ENCODE assay signal across 7 mouse cellular contexts in genomic region chr17:65325249-65325648, GRCm38 (mm10).
A peak's percentile ranks its signal among the peaks of the same experiment; 100 is the strongest.
DNase-seq lines count a peak whose midpoint lies in the region; ATAC-seq and TF ChIP-seq lines count a peak whose summit lies in the region.

No protein-coding gene starts in this region.

- no peak overlapping the region for H3K4me3 ChIP-seq in liver, adult 2 months (ENCODE audit: insufficient read depth, low read depth, low read length)
- H3K4me3 ChIP-seq in liver, embryonic 11.5 days (ENCODE audit: low read depth, low read length), result no peak overlapping the region
- no peak overlapping the region for H3K4me3 ChIP-seq in limb, embryonic 10.5 days

- no peaks in the 10 kb centered on the region for H3K4me1 ChIP-seq in liver, adult 2 months (ENCODE audit: control insufficient read depth, insufficient read depth, low read length)
- no peaks in the 10 kb centered on the region for H3K4me1 ChIP-seq in liver, embryonic 11.5 days (replicated peaks; ENCODE audit: control insufficient read depth, insufficient read depth, low read length)
- no peaks in the 10 kb centered on the region for H3K4me1 ChIP-seq in limb, embryonic 10.5 days

- peak; percentile 11 for DNase-seq in liver, adult 2 months (ENCODE audit: extremely low read depth, low read depth, low spot score)
- no peak for DNase-seq in liver, embryonic 11.5 days (ENCODE audit: low spot score)
- peak; percentile 13 for DNase-seq in WW6 (ENCODE audit: low read depth, low spot score)
- DNase-seq in c-Kit-positive CD71-positive TER-119-positive erythroid progenitor cells, embryonic 14.5 days (ENCODE audit: low spot score), result peak; percentile 4
- peak; percentile 47 for DNase-seq in limb, embryonic 10.5 days (ENCODE audit: low spot score)
- peak; percentile 14 for DNase-seq in skeletal muscle tissue, adult 2 months (ENCODE audit: low read depth, low spot score)

- no peaks in the 10 kb centered on the region for H3K79me2 ChIP-seq in liver, adult 2 months (ENCODE audit: control insufficient read depth, insufficient read depth, low read length)

- H3K27me3 ChIP-seq in liver, adult 2 months (ENCODE audit: control insufficient read depth, insufficient read depth, low read length), result 0 out of 2 replicates have a peak, but pooled peaks cover 2% of the 10 kb centered on the region
- H3K27me3 ChIP-seq in liver, embryonic 11.5 days (replicated peaks; ENCODE audit: control insufficient read depth, insufficient read depth, low read length), result no peaks in the 10 kb centered on the region
- H3K27me3 ChIP-seq in limb, embryonic 10.5 days (ENCODE audit: low read depth, poor library complexity, severe bottlenecking), result no peaks in the 10 kb centered on the region

- 15% methylated on average over 2 of the region's 2 CpGs for WGBS in liver, adult 2 months
- WGBS in liver, embryonic 11.5 days, result 16% methylated on average over 2 of the region's 2 CpGs
- WGBS in limb, embryonic 10.5 days, result 32% methylated on average over 2 of the region's 2 CpGs

- H3K4me2 ChIP-seq in liver, embryonic 11.5 days, result no peak overlapping the region

- no peaks in the 10 kb centered on the region for H3K9me3 ChIP-seq in liver, embryonic 11.5 days (ENCODE audit: control insufficient read depth, low read length)
- H3K9me3 ChIP-seq in limb, embryonic 10.5 days (replicated peaks), result no peaks in the 10 kb centered on the region

- no peak for ATAC-seq in liver, embryonic 11.5 days (replicated peaks; ENCODE audit: low FRiP score)
- ATAC-seq in granulocyte monocyte progenitor cell, adult 5-6 weeks (replicated peaks; ENCODE audit: poor library complexity, severe bottlenecking), result peak; percentile 61; the same call in 1 of the 2 replicates

- no peaks in the 10 kb centered on the region for H3K36me3 ChIP-seq in liver, adult 2 months (ENCODE audit: control insufficient read depth, insufficient read depth, low read length)
- H3K36me3 ChIP-seq in liver, embryonic 11.5 days (ENCODE audit: control insufficient read depth, insufficient read depth, low read length), result no peaks in the 10 kb centered on the region
- H3K36me3 ChIP-seq in limb, embryonic 10.5 days, result no peaks in the 10 kb centered on the region

- H3K9ac ChIP-seq in liver, adult 2 months (ENCODE audit: low read depth, low read length), result no peak overlapping the region
- no peak overlapping the region for H3K9ac ChIP-seq in liver, embryonic 11.5 days (ENCODE audit: low read depth, low read length)

- H3K27ac ChIP-seq in liver, adult 2 months (replicated peaks; ENCODE audit: insufficient read depth, low read depth, low read length), result no peak overlapping the region
- no peak overlapping the region for H3K27ac ChIP-seq in liver, embryonic 11.5 days (ENCODE audit: low read depth, low read length)
- H3K27ac ChIP-seq in limb, embryonic 10.5 days, result no peak overlapping the region

- no peak for TF ChIP-seq POLR2A in liver, adult 2 months (IDR thresholded peaks at IDR 0.05; ENCODE audit: extremely low read depth, insufficient read depth, low read length)

- peak; percentile 76 for TF ChIP-seq CTCF in liver, adult 2 months (IDR thresholded peaks at IDR 0.05; ENCODE audit: low read depth, low read length)
